In the genomic region with DNA sequence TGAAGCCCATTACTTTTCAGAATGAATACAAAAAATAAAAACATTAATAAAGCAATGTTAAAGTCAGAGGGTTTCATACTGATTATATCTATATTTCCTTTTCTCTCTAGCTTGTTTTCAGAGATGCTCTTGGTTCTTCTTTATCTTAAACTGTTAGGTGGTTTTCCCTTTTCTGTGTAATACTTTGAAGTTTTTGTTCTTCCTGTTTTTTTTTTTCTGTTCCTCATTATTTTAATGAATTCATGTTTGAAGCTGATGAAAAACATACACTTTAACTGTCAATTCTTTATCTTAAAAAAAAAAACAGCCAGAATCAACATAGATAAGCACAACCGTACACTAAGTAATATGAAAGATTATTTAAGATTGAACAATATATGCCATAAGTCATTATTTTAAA, we compare ENCODE assay signal across 30 mouse cellular contexts.
"Had no signal": no experiment of that assay in that cellular context is flagged by ENCODE, and none has a peak within 500 bp of the region (broad histone marks: within the 10 kb centered on the region; RNA-seq: fewer than 3 reads in every experiment).

No protein-coding gene starts in this region.

- H3K36me3 ChIP-seq: limb, embryonic 10.5 days; limb, embryonic 12.5 days; limb, embryonic 13.5 days; limb, embryonic 15.5 days; liver, embryonic 12.5 days; liver, embryonic 13.5 days; liver, embryonic 15.5 days; lung, embryonic 15.5 days; midbrain, embryonic 10.5 days; midbrain, embryonic 12.5 days; midbrain, embryonic 13.5 days; midbrain, embryonic 15.5 days; neural tube, embryonic 12.5 days had no signal

- ATAC-seq: liver, embryonic 12.5 days; liver, postnatal 0 days; lung, postnatal 0 days; midbrain, embryonic 13.5 days; midbrain, embryonic 15.5 days; midbrain, embryonic 16.5 days had no signal

- H3K4me3 ChIP-seq: limb, embryonic 10.5 days; limb, embryonic 12.5 days; limb, embryonic 13.5 days; limb, embryonic 15.5 days; liver, embryonic 12.5 days; liver, embryonic 13.5 days; liver, embryonic 15.5 days; lung, embryonic 15.5 days; megakaryocyte, embryonic 14.5 days; midbrain, embryonic 10.5 days; midbrain, embryonic 12.5 days; midbrain, embryonic 13.5 days; midbrain, embryonic 15.5 days; myocyte; neural tube, embryonic 12.5 days had no signal

- H3K27ac ChIP-seq: limb, embryonic 10.5 days; limb, embryonic 12.5 days; limb, embryonic 13.5 days; limb, embryonic 15.5 days; liver, embryonic 12.5 days; liver, embryonic 13.5 days; liver, embryonic 14.5 days; liver, embryonic 15.5 days; lung, embryonic 15.5 days; macrophage; midbrain, embryonic 10.5 days; midbrain, embryonic 12.5 days; midbrain, embryonic 13.5 days; midbrain, embryonic 15.5 days; neural tube, embryonic 12.5 days had no signal

- H3K4me1 ChIP-seq: limb, embryonic 10.5 days; limb, embryonic 12.5 days; limb, embryonic 13.5 days; limb, embryonic 15.5 days; liver, embryonic 12.5 days; liver, embryonic 13.5 days; liver, embryonic 15.5 days; lung, embryonic 15.5 days; megakaryocyte, embryonic 14.5 days; midbrain, embryonic 13.5 days; midbrain, embryonic 15.5 days; neural tube, embryonic 12.5 days had no signal

- H3K27me3 ChIP-seq: limb, embryonic 12.5 days; limb, embryonic 13.5 days; limb, embryonic 15.5 days; liver, embryonic 12.5 days; liver, embryonic 13.5 days; liver, embryonic 15.5 days; lung, embryonic 15.5 days; megakaryocyte, embryonic 14.5 days; midbrain, embryonic 12.5 days; midbrain, embryonic 13.5 days; midbrain, embryonic 15.5 days; neural tube, embryonic 12.5 days had no signal

- H3K9me3 ChIP-seq: limb, embryonic 10.5 days; limb, embryonic 12.5 days; limb, embryonic 13.5 days; limb, embryonic 15.5 days; liver, embryonic 12.5 days; liver, embryonic 13.5 days; liver, embryonic 15.5 days; lung, embryonic 15.5 days; megakaryocyte, embryonic 14.5 days; midbrain, embryonic 10.5 days; midbrain, embryonic 12.5 days; midbrain, embryonic 13.5 days; midbrain, embryonic 15.5 days; neural tube, embryonic 12.5 days had no signal

- H3K9ac ChIP-seq: limb, embryonic 12.5 days; limb, embryonic 13.5 days; limb, embryonic 15.5 days; liver, embryonic 12.5 days; liver, embryonic 13.5 days; liver, embryonic 14.5 days; liver, embryonic 15.5 days; liver, postnatal 0 days; lung, embryonic 14.5 days; lung, embryonic 15.5 days; midbrain, embryonic 12.5 days; midbrain, embryonic 13.5 days; midbrain, embryonic 15.5 days; neural tube, embryonic 12.5 days had no signal

- DNase-seq: left cerebral cortex, postnatal 4 days; liver; liver, embryonic 13.5 days; liver, postnatal 0 days; lung, adult 18-20 months; lung, adult 2 months; lung, embryonic 14.5 days; lung, postnatal 10 days; lung, postnatal 14 days; lung, postnatal 36 days; lung, postnatal 4 days; midbrain, embryonic 14.5 days had no signal
